Mouse (Mus musculus): ENCODE measurements around the gene Fam210b.

DNA sequence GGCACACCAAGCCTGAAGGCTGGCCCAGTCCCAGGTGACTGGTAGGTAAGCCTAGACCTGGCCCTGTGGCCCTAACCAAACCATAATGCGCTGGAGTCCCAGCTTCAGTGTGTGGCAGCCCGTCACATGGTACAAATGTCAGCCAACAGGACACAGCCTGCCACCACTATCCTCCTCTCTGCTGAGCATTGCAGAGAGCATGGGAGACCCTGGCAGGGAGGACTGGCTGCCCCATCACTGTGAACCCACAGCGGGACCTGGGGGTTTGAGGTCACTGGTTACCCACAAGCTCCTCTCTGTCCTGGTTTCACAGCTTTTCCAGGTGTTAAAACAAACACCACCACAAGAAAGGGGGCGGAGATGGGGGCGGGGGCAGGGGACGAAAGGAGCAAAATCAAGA is 45.0 kb downstream of the Fam210b start:
- TF ChIP-seq CTCF (IDR thresholded peaks at IDR 0.05; ENCODE audit: control insufficient read depth, insufficient read depth, insufficient replicate concordance, low read depth, low read length): no peak
- no peak for TF ChIP-seq POLR2A (IDR thresholded peaks at IDR 0.05; ENCODE audit: control insufficient read depth, low read depth, low read length)

Data from testis, adult 2 months (tissue).